Mouse (Mus musculus): ENCODE measurements at regions not wholly inside any gene's neighbourhood (a gene's known extent, or its start where the extent isn't known, plus 50 kb on each side); places are given as distances from the start of the nearest gene placed in this dataset.

DNA sequence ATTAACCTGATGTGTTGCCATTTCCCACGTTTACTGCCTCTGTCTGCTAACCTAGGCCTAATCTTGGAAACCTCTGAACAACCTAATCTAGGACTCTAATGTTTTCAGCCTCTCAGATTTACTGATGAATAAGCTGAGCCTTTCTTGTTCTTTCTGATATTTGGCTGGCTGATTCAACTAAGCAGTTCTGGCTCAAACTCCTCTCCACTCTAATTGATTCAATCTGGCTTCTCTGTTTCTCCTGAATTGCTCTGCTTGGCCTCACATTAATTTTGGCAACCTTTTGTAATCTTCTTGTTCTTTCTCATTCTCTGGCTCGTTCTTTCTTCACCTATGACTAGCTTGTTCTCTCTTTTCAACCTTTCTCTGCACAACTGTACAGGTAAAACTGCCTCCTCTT is 1561.2 kb upstream of the Zeb2 start:
- H3K9ac ChIP-seq = no peak overlapping the region
- 28% methylated on average over 2 of the region's 2 CpGs for WGBS
- no peaks in the 10 kb centered on the region for H3K27me3 ChIP-seq (ENCODE audit: insufficient read depth, low read length)
- H3K9me3 ChIP-seq (ENCODE audit: low read length) = no peaks in the 10 kb centered on the region
- no peaks in the 10 kb centered on the region for H3K36me3 ChIP-seq (ENCODE audit: insufficient read depth)
- H3K4me3 ChIP-seq (ENCODE audit: low read depth, low read length) = no peak overlapping the region
- no peak for DNase-seq
- no peak overlapping the region for H3K4me2 ChIP-seq (ENCODE audit: low read depth)
- TF ChIP-seq CTCF (IDR thresholded peaks at IDR 0.05; ENCODE audit: low read depth) = no peak
- H3K27ac ChIP-seq (ENCODE audit: low read depth, low read length) = no peak overlapping the region
- no peak for ATAC-seq
- no peaks in the 10 kb centered on the region for H3K4me1 ChIP-seq (ENCODE audit: insufficient read depth)

DNA sequence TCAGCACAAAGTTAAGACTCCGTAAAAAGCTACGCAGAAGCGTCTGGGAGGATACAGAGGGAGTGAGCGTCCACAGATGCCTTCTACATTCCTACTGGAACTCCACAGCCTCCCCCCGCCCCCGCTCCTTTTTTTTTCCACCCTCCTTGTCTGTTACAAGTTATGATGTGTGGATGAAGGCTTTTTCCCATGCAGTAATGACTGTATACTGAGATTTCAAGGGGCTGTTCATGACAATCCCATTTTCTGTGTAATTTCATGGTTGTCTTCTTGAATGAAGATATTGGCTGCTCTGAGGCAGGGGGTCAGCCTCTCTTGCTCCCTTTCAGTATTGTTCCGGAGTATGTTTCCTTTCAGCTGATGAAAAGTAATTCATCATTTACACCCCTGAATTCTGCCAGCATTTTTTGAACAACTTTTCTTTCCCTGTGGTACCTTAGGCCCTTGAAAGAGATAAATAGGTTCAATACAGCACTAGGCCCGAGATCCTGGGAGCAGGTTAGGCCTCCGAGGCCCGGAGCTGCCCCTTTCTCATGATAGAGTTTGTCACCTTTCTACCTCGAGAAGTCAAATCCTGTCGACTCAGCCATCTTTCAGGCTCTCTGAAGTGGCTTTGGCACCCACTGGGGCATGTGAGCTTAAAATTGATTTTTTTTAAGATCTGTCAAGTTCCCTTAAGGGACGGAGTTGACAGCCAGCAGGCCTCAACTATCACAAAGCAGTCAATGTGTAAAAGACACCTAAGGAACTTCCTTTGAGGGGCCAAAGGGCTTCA is 1552.5 kb upstream of the Zeb2 start:
- WGBS = 87% methylated on average over 13 of the region's 13 CpGs
- H3K4me1 ChIP-seq (ENCODE audit: insufficient read depth) = peaks cover 7% of the 10 kb centered on the region
- no peak overlapping the region for H3K4me3 ChIP-seq (ENCODE audit: low read depth, low read length)
- H3K9me3 ChIP-seq (ENCODE audit: low read length) = no peaks in the 10 kb centered on the region
- no peak overlapping the region for H3K4me2 ChIP-seq (ENCODE audit: low read depth)
- H3K27ac ChIP-seq (ENCODE audit: low read depth, low read length) = no peak overlapping the region
- TF ChIP-seq CTCF (IDR thresholded peaks at IDR 0.05; ENCODE audit: low read depth) = no peak
- no peak overlapping the region for H3K9ac ChIP-seq
- DNase-seq (no peak), ATAC-seq (no peak)
- H3K36me3 ChIP-seq (ENCODE audit: insufficient read depth) = no peaks in the 10 kb centered on the region
- no peaks in the 10 kb centered on the region for H3K27me3 ChIP-seq (ENCODE audit: insufficient read depth, low read length)

DNA sequence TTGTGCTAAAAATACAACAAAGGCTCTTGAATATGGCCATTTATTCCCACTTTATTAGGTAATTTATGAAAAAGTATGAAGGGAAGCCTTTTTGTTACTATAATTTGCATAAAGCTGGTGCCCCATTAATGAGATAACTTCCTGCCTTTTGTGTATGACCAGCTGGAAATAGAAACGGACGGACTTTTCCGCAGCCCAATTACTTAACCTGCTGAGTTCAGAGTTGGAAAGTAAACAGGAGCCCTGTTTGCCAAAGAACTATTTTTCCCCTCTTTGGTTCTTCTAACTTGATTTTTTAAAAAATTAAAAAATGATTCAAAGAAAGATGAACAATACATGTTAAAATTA is 1549.8 kb upstream of the Zeb2 start:
- no peak overlapping the region for H3K4me3 ChIP-seq (ENCODE audit: low read depth, low read length)
- H3K9ac ChIP-seq = no peak overlapping the region
- ATAC-seq (no peak), DNase-seq (no peak)
- H3K36me3 ChIP-seq (ENCODE audit: insufficient read depth) = no peaks in the 10 kb centered on the region
- no peak for TF ChIP-seq CTCF (IDR thresholded peaks at IDR 0.05; ENCODE audit: low read depth)
- no peaks in the 10 kb centered on the region for H3K27me3 ChIP-seq (ENCODE audit: insufficient read depth, low read length)
- peak overlapping the region; percentile 26; the same call in 1 of the 2 replicates for H3K4me2 ChIP-seq (ENCODE audit: low read depth)
- H3K27ac ChIP-seq (ENCODE audit: low read depth, low read length) = no peak overlapping the region
- H3K4me1 ChIP-seq (ENCODE audit: insufficient read depth) = peaks cover 7% of the 10 kb centered on the region
- WGBS = 9% methylated on average over 3 of the region's 3 CpGs
- H3K9me3 ChIP-seq (ENCODE audit: low read length) = no peaks in the 10 kb centered on the region

DNA sequence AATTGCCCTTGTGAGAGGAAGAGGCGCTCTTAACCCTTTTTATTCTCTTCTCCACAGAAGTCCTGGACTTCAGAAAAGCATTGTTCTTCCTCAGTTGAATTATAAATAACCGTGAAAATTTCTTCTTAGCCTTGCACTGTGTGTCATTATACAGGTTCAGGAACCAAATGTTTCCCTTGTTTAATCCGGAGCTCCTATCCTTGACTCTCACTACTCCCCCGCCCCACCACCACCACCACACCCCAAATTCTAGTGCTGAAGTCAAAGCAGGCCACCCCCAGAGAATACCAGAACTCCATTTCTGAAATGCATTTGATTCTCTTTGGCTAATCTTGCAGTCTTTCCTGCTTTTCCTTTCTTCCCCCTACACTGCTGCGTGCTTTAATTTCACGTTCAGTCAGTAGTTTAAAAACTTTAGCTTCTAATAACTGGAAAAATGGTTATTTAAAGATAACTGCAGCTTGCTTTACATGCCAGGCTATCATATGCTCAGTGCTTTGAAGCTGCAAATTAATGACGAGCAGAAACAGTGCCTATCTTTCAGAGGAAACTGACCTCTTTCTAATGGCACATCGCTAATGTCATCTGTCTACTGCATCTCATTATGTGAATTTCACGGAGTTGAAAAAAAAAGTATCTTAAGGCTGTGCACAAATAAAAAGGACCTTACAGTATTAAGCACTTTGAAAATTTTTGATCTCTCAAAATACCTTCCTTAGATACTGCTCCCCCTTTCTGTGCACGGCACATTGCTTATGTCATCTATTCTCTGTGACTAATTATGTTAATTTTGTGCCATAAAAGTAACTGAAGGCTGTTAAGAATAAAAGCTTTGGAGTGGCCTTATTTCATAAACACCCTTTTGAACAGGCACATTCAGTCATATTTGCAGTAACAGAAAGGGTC is 1549.1 kb upstream of the Zeb2 start:
- Histone ChIP-seq H3K4me3 (ENCODE audit: low read depth, low read length) (no peak overlapping the region), H3K27me3 (ENCODE audit: insufficient read depth, low read length) (no peaks in the 10 kb centered on the region), H3K4me2 (ENCODE audit: low read depth) (peak overlapping the region; percentile 26; the same call in 1 of the 2 replicates), H3K36me3 (ENCODE audit: insufficient read depth) (no peaks in the 10 kb centered on the region), H3K4me1 (ENCODE audit: insufficient read depth) (peaks cover 7% of the 10 kb centered on the region), H3K27ac (ENCODE audit: low read depth, low read length) (no peak overlapping the region), H3K9ac (no peak overlapping the region), H3K9me3 (ENCODE audit: low read length) (no peaks in the 10 kb centered on the region)
- no peak for TF ChIP-seq CTCF (IDR thresholded peaks at IDR 0.05; ENCODE audit: low read depth)
- 22% methylated on average over 10 of the region's 10 CpGs for WGBS
- DNase-seq (peak; percentile 11), ATAC-seq (peak; percentile 50)

DNA sequence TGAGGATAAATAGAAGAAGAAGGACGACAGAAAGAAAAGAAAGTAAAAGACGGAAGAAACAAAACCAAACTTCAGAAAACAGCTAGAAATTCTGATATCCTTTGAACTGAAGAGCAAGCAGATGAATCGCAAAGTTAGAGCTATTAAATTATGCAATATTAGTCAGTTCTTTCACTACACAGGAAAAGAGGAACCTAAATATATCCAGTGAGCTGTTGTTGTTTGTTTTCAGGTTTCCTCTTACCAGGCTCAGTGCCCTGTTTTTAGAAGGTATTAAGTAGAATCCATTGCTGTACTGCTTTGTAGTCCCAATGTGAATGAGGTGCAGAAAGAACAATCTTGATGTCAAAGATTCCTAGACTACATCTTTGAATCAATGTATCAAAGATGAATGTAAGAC is 1544.7 kb upstream of the Zeb2 start:
- no peaks in the 10 kb centered on the region for H3K9me3 ChIP-seq (ENCODE audit: low read length)
- DNase-seq (no peak), ATAC-seq (no peak)
- peaks cover 5% of the 10 kb centered on the region for H3K4me1 ChIP-seq (ENCODE audit: insufficient read depth)
- no peak overlapping the region for H3K9ac ChIP-seq
- no peak overlapping the region for H3K4me2 ChIP-seq (ENCODE audit: low read depth)
- no peaks in the 10 kb centered on the region for H3K36me3 ChIP-seq (ENCODE audit: insufficient read depth)
- TF ChIP-seq CTCF (IDR thresholded peaks at IDR 0.05; ENCODE audit: low read depth) = no peak
- no peaks in the 10 kb centered on the region for H3K27me3 ChIP-seq (ENCODE audit: insufficient read depth, low read length)
- no peak overlapping the region for H3K4me3 ChIP-seq (ENCODE audit: low read depth, low read length)
- H3K27ac ChIP-seq (ENCODE audit: low read depth, low read length) = no peak overlapping the region
- 89% methylated on average over 3 of the region's 3 CpGs for WGBS

DNA sequence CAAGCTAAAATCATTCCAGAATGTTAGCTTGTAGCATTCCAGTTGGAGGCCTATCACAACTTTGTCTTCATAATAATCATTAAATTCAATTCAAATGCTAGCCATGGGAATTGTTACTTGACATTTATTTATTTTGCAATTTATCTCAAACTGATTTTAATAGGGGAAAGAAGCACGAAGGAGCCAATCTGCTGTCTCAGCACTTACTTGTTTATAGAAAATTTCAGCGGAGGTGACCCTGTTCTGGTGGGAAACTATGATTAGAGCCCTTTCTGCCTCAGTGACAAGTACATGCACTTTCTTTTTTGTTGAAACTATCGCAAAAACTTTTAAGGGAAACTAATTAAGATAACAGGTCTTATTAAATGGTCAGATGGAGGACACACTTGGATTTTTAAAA is 1543.4 kb upstream of the Zeb2 start:
- ATAC-seq = no peak
- Histone ChIP-seq H3K4me3 (ENCODE audit: low read depth, low read length) (no peak overlapping the region), H3K36me3 (ENCODE audit: insufficient read depth) (no peaks in the 10 kb centered on the region), H3K9ac (no peak overlapping the region), H3K9me3 (ENCODE audit: low read length) (no peaks in the 10 kb centered on the region), H3K27me3 (ENCODE audit: insufficient read depth, low read length) (no peaks in the 10 kb centered on the region), H3K4me2 (ENCODE audit: low read depth) (no peak overlapping the region), H3K27ac (ENCODE audit: low read depth, low read length) (no peak overlapping the region), H3K4me1 (ENCODE audit: insufficient read depth) (no peaks in the 10 kb centered on the region)
- WGBS = 88% methylated on average over 3 of the region's 3 CpGs
- DNase-seq = no peak
- no peak for TF ChIP-seq CTCF (IDR thresholded peaks at IDR 0.05; ENCODE audit: low read depth)

DNA sequence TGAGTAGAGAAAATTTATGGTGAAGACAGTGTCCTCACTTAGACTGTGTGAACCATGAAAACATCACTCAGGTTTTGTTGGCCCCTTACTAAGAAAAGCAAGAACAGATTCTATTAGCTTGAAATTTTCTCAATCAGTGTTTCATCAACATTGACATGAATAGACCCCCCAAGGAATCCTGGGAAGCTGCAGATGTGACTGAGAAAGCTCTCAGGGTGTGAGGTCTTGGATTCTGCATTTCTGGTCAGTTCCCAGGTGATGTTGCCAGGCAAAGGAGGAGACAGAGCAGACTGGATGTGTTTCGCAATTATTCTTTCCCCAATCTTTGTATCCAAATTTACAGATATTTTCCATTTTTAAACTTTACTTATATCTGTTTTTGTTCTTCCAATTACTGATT is 1538.1 kb upstream of the Zeb2 start:
- Histone ChIP-seq H3K27ac (ENCODE audit: low read depth, low read length) (no peak overlapping the region), H3K4me3 (ENCODE audit: low read depth, low read length) (no peak overlapping the region), H3K9ac (no peak overlapping the region), H3K36me3 (ENCODE audit: insufficient read depth) (no peaks in the 10 kb centered on the region), H3K27me3 (ENCODE audit: insufficient read depth, low read length) (no peaks in the 10 kb centered on the region), H3K4me1 (ENCODE audit: insufficient read depth) (no peaks in the 10 kb centered on the region), H3K4me2 (ENCODE audit: low read depth) (no peak overlapping the region), H3K9me3 (ENCODE audit: low read length) (no peaks in the 10 kb centered on the region)
- WGBS = 89% methylated on average over 1 of the region's 1 CpGs
- DNase-seq = no peak
- ATAC-seq = no peak
- TF ChIP-seq CTCF (IDR thresholded peaks at IDR 0.05; ENCODE audit: low read depth) = no peak

Data from forebrain, postnatal 0 days (tissue).